Mouse (Mus musculus) hindbrain, embryonic 14.5 days (tissue): ENCODE measurements around the gene B4galt2. TPM values are rescaled to one million over a fixed set of nuclear protein-coding genes. Genes with fewer than 3 reads are reported as not detected.

Source experiments
- ATAC-seq: fragments of 200-750 bp; cut with Nextera tagmentation; 2 replicates; pipeline ENCODE4 v1.8.0; 2017; ENCODE audit warnings: moderate number of reproducible peaks, mild to moderate bottlenecking, moderate TSS enrichment, moderate library complexity; ENCODE audit not compliant: low FRiP score
- DNase-seq: peaks from one replicate; pipeline ENCODE4 v3.0.0-alpha.2; 2015; ENCODE audit warnings: low spot score
- H3K27ac ChIP-seq: fragments of 300-500 bp; sonication (generic); 2 replicates; pipeline ENCODE4 v1.5.1; 2014; ENCODE audit warnings: mild to moderate bottlenecking, moderate library complexity
- H3K27me3 ChIP-seq: fragments of 300-500 bp; sonication (generic); 2 replicates; pipeline ENCODE4 v1.6.1; 2014; ENCODE audit warnings: mild to moderate bottlenecking, low read length, mixed read lengths; ENCODE audit not compliant: control insufficient read depth, insufficient read depth
- H3K36me3 ChIP-seq: fragments of 300-500 bp; sonication (generic); replicated peaks from 2 replicates; pipeline ENCODE4 v1.6.1; 2014; ENCODE audit not compliant: control insufficient read depth, insufficient read depth
- H3K4me1 ChIP-seq: fragments of 300-500 bp; sonication (generic); replicated peaks from 2 replicates; pipeline ENCODE4 v1.6.1; 2014; ENCODE audit warnings: antibody characterized with exemption, low read length, mixed read lengths; ENCODE audit not compliant: control insufficient read depth, insufficient read depth
- H3K4me2 ChIP-seq: fragments of 300-500 bp; sonication (generic); replicated peaks from 2 replicates; pipeline ENCODE4 v1.6.1; 2014; ENCODE audit warnings: mild to moderate bottlenecking, moderate library complexity
- H3K4me3 ChIP-seq: fragments of 300-500 bp; sonication (generic); replicated peaks from 2 replicates; pipeline ENCODE4 v1.5.1; 2014; ENCODE audit warnings: mild to moderate bottlenecking, low read length
- H3K9ac ChIP-seq: fragments of 300-500 bp; sonication (generic); 2 replicates; pipeline ENCODE4 v1.6.1; 2014
- H3K9me3 ChIP-seq: fragments of 300-500 bp; sonication (generic); 2 replicates; pipeline ENCODE4 v1.6.1; 2016; ENCODE audit warnings: low read length; ENCODE audit not compliant: control insufficient read depth
- WGBS: fragments of 180-500 bp; shearing (Covaris S2); extraction: QIAGEN DNeasy Blood & Tissue Kit; methylation state at CpG from one replicate; pipeline ENCODE4 v1.1.7; 2014; 5-methylcytosine and 5-hydroxymethylcytosine counted together
- polyA plus RNA-seq: library from polyadenylated mRNA; unstranded; fragments of >200 nt; fragmentation: Nextera tagmentation; extraction: Ambion mirVana; gene quantifications from 2 replicates; pipeline ENCODE4 v1.2.1, GENCODE M21; 2014

The B4galt2 gene
- polyA plus RNA-seq, 1 experiment from 2014 or later = 78.0 TPM

DNA sequence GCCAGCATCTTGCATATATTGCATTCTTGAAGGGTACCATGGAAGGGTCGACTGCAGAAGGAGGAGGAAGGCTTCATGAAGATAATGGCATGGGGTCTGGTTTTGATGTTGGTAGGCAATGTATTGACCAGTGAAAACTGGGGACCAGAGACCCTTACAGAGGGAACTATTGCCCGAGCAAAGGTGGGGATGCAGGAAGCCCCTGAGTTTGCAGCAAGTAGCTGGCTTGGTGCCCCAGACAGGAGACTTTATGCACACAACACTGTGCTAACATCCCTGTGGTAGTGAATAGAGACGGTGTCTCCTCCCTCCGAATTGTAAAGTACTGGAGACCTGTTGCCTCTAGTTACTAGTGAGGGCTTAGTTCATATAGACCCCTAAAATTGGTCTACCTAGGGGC lies 46.0 kb downstream of the B4galt2 start:
- Histone ChIP-seq H3K4me2 (0 out of 2 replicates have a peak overlapping the region, but pooled peaks have one; percentile 72), H3K27me3 (no peaks in the 10 kb centered on the region), H3K36me3 (no peaks in the 10 kb centered on the region), H3K4me1 (peaks cover 10% of the 10 kb centered on the region; the same call in 1 of the 2 replicates), H3K27ac (no peak overlapping the region), H3K9ac (no peak overlapping the region), H3K9me3 (no peaks in the 10 kb centered on the region), H3K4me3 (no peak overlapping the region)
- WGBS = 74% methylated on average over 4 of the region's 4 CpGs
- DNase-seq = no peak
- ATAC-seq = no peak

DNA sequence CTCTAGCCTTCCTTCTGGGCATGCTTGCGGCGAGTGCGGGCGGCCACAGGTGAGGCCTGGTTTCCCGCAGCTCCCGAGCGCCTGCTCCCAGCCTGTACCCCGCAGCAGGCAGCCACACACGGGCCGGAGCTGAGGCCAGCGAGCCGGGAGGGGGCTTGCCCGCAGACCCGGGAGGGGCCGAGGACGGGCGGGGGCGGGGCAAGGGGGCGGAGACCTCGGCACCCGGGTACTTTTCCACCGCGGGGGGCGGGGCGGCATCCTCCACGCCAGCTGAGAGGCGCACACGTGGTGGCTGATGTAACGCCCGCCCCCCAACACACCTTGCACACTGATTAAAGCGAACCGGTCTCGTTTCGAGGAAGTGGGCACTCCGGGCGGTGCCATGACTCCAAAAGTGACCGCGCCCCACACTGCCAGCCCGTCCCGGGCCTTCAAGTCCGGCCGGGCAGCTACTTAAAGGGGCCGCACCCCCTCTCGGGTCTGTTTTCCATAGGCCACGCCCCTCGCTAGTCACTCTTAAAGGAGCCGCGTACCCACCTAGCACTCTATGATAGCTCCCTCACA lies 47.0 kb downstream of the B4galt2 start:
- H3K36me3 ChIP-seq = no peaks in the 10 kb centered on the region

DNA sequence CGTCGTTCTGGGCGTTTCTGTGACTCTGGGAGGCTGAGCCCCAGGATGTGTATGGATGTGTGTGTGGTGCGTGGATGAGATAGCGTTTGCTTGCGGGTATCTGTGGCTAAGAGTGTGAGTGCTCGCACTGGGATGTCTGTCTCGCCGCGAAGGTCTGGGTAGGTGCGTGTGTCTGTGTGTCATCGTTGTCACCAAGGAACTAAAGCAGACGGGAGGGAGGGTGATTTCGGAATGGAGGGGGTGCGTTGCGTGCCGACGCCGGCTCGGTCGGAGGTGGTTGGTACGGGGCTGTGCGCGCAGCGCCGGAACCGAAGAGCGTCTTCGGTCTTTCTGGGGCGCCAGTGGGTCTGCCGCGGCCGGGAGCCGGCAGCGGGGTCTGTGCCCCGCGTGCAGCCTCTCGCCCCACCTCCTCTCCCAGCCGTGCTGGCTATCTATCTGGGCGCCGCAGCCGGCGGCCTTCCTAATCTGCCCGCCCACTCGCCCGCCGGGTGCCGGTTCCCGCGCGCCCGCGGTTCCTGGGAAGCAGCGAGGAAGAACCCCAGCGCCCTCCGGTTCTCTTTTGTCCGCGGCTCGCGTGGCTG lies 47.7 kb downstream of the B4galt2 start:
- H3K27me3 ChIP-seq = no peaks in the 10 kb centered on the region
- H3K4me3 ChIP-seq = peak overlapping the region; percentile 83
- H3K4me1 ChIP-seq = peaks cover 10% of the 10 kb centered on the region; the same call in 1 of the 2 replicates
- DNase-seq (peak; percentile 50), ATAC-seq (peak; percentile 39)
- H3K9me3 ChIP-seq = no peaks in the 10 kb centered on the region
- H3K27ac ChIP-seq = peak overlapping the region; percentile 90
- H3K4me2 ChIP-seq = peak overlapping the region; percentile 72
- H3K36me3 ChIP-seq = no peaks in the 10 kb centered on the region
- under 1% methylated on average over 60 of the region's 60 CpGs for WGBS
- H3K9ac ChIP-seq = peak overlapping the region; percentile 85

More for the DNA sequence above, 47.0 kb downstream of the B4galt2 start:
- Histone ChIP-seq H3K27me3 (no peaks in the 10 kb centered on the region), H3K4me2 (peak overlapping the region; percentile 72), H3K9ac (peak overlapping the region; percentile 85), H3K27ac (peak overlapping the region; percentile 90), H3K4me1 (peaks cover 10% of the 10 kb centered on the region; the same call in 1 of the 2 replicates), H3K9me3 (no peaks in the 10 kb centered on the region), H3K4me3 (peak overlapping the region; percentile 83)
- ATAC-seq (peak; percentile 91), DNase-seq (peak; percentile 83)
- under 1% methylated on average over 45 of the region's 48 CpGs for WGBS

DNA sequence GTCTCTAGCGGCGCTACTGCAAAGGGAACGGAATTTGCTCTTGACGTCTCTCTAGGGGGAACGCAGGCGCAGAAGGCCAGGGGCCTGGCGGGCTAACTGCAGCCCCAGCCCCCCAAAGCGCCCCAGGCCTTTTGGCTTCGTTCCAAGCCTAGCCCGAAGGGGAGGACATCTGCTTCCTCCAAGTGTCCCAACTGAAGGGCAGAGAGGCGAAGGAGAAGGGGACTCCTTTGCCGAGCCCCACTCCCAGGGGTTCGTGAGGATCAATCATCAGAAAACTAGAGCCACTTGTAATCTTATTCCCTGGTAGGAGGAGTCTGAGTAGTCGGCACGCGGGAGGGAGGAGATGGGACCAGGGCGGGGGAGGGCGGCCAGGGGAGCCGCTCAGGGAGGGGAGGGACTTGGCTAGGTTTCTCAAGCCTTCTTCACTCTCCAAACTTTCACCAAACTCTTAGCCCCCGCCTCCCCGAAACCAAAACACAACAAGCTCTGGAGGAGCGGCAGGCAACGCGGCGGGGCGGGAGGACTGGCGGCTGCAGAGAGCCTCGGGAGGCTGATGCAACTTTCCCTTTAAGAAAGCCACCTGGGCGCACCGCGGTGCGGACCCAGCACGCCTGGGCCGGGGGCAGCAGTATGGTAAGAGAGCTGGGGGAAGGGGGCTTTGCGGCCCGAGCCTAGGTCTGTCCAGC lies 48.3 kb downstream of the B4galt2 start:
- Histone ChIP-seq H3K9ac (peak overlapping the region; percentile 85), H3K4me2 (peak overlapping the region; percentile 72), H3K4me1 (peaks cover 10% of the 10 kb centered on the region; the same call in 1 of the 2 replicates), H3K27me3 (no peaks in the 10 kb centered on the region), H3K27ac (peak overlapping the region; percentile 90), H3K4me3 (peak overlapping the region; percentile 83), H3K9me3 (no peaks in the 10 kb centered on the region), H3K36me3 (no peaks in the 10 kb centered on the region)
- DNase-seq = peak; percentile 69
- peak; percentile 52 for ATAC-seq
- under 1% methylated on average over 35 of the region's 36 CpGs for WGBS

DNA sequence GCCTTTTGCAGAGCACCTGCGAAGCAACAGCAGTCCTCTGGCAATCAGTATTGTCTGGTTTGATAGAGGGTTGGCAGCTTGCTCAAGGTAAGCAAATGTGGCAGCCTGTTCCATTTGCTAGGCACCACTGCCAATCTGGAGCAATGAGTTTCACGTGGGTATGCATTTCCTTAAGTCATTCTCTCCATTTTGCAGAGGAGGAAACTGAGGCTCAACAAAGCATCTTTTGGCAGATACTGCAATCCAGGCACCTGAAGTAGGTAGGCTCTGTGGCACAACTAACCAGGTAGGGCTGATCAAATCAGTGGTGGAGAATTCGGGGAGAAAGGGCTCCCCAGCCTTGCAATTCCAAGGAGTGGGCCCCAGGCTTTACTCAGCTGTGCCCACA lies 48.8 kb downstream of the B4galt2 start, which contains the start of gene Slc6a9:
Gene Slc6a9, plus strand, starts transcription at position 50 of the 388 bp plus-strand sequence.
- peak within 1 kb of the TSS; percentile 83 for H3K4me3 ChIP-seq

DNA sequence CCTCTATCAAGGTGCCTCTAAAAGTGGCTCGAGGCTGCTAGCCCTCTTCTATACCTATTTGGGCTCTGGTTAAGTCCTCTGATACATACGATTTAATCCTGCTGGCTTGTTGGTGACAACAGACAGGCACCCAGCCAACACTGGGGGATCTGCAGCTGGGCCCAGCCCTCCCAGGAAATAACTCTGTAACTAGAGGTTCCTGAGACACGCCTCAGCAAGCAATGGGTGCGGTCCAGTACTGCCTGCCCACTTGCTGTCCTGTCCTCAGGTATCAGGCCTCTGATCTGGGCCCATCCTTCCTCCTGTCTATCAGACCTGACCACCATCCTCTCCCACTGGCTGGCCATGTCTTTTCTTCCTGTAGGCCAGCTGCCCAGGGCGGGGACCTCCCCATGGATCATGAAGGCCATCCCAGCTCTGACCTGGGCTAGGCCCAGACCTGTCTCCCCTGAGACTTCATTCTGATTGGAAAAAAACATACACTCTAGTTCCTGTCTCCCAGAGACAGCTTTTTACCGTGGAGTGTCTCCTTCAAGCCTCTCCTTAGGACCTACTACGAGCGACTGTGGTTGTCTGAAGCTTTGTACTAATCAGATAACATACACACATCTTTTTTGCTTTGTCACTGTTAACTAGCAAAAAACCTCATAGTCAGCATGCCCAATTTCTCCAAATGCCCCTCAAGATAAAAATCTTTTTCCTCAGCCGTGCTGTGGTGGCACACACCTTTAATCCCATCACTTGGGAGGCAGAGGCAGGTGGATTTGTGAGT lies 51.2 kb downstream of the B4galt2 start:
- H3K9me3 ChIP-seq = no peaks in the 10 kb centered on the region
- H3K27ac ChIP-seq = no peak overlapping the region
- WGBS = 85% methylated on average over 9 of the region's 9 CpGs
- peaks cover 13% of the 10 kb centered on the region; the same call in 1 of the 2 replicates for H3K4me1 ChIP-seq
- no peak for DNase-seq
- no peaks in the 10 kb centered on the region for H3K36me3 ChIP-seq
- no peak overlapping the region for H3K4me3 ChIP-seq
- no peak for ATAC-seq
- no peak overlapping the region for H3K4me2 ChIP-seq
- H3K9ac ChIP-seq = no peak overlapping the region
- H3K27me3 ChIP-seq = no peaks in the 10 kb centered on the region

More for the DNA sequence above, 48.8 kb downstream of the B4galt2 start, which contains the start of gene Slc6a9:
- DNase-seq = no peak
- Histone ChIP-seq H3K27ac (peak within 1 kb of the TSS; percentile 90), H3K9me3 (no peaks in the 10 kb centered on the region), H3K9ac (peak within 1 kb of the TSS; percentile 85), H3K4me2 (peak within 1 kb of the TSS; percentile 72), H3K27me3 (no peaks in the 10 kb centered on the region), H3K36me3 (no peaks in the 10 kb centered on the region), H3K4me1 (peaks cover 13% of the 10 kb centered on the region; the same call in 1 of the 2 replicates)
- no peak for ATAC-seq
- WGBS = 18% methylated on average over 3 of the region's 3 CpGs

DNA sequence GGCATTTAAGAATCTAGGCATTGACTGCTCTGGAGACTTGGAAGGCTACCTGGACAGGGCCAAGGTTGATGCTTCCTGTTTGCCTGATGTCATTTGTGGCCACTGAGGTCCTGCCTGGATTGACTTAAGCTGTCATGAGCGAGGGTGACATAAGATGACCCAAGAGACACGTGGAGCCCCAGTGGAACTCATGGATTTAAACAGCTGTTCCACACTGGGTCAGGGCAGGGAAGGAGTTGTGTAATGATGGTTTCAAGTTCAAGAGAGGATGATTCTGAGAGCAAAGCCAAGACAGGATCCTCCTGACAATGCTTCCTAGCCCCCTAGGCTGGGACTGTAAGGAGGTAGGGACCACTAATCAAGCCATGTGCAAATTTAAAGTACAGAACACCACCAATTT lies 51.8 kb downstream of the B4galt2 start:
- no peak overlapping the region for H3K27ac ChIP-seq
- peaks cover 9% of the 10 kb centered on the region; the same call in 1 of the 2 replicates for H3K4me1 ChIP-seq
- no peaks in the 10 kb centered on the region for H3K9me3 ChIP-seq
- no peaks in the 10 kb centered on the region for H3K36me3 ChIP-seq
- no peaks in the 10 kb centered on the region for H3K27me3 ChIP-seq
- ATAC-seq (no peak), DNase-seq (no peak)
- no peak overlapping the region for H3K4me3 ChIP-seq
- 73% methylated on average over 2 of the region's 2 CpGs for WGBS
- no peak overlapping the region for H3K9ac ChIP-seq
- H3K4me2 ChIP-seq = no peak overlapping the region

DNA sequence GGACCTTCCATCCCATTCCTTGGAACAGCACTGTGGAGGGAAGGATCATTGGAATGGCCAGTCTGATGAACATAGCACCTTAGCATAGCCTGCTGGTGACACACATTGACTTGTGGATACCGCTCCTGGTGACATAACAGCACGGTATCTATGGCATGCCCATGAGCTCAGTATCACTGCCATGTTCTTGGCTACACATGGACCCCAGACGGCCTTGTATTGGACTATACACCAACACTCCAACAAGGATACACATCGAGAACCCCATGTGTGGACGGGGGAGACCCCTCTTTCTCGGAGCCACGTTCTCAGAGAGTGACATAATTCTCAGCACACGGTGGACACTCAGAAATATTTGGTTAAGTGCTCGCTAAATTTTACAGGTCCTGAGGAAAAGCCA lies 52.5 kb downstream of the B4galt2 start:
- no peak for ATAC-seq
- H3K9me3 ChIP-seq = no peaks in the 10 kb centered on the region
- H3K9ac ChIP-seq = no peak overlapping the region
- H3K27ac ChIP-seq = no peak overlapping the region
- H3K4me1 ChIP-seq = peaks cover 9% of the 10 kb centered on the region; the same call in 1 of the 2 replicates
- WGBS = 96% methylated on average over 9 of the region's 9 CpGs
- no peak overlapping the region for H3K4me3 ChIP-seq
- H3K27me3 ChIP-seq = no peaks in the 10 kb centered on the region
- no peak overlapping the region for H3K4me2 ChIP-seq
- no peak for DNase-seq
- no peaks in the 10 kb centered on the region for H3K36me3 ChIP-seq
